Mouse (Mus musculus) C2C12 (cell line): ENCODE measurements at regions not wholly inside any gene's neighbourhood (a gene's known extent, or its start where the extent isn't known, plus 50 kb on each side); places are given as distances from the start of the nearest gene placed in this dataset.

Experiments
- H3K27me3 ChIP-seq: one replicate; pipeline ENCODE4 v1.6.1; 2011; ENCODE audit not compliant: control insufficient read depth, insufficient read depth, insufficient read length
- H3K36me3 ChIP-seq: one replicate; pipeline ENCODE4 v1.6.1; 2011; ENCODE audit not compliant: control insufficient read depth, insufficient read depth
- H3K4me3 ChIP-seq: one replicate; pipeline ENCODE4 v1.5.1; 2011; ENCODE audit warnings: mild to moderate bottlenecking, control low read depth; ENCODE audit not compliant: poor library complexity, insufficient read depth, severe bottlenecking
- H3K79me2 ChIP-seq: one replicate; pipeline ENCODE4 v1.6.1; 2011; ENCODE audit not compliant: control insufficient read depth, insufficient read depth
- H3K79me3 ChIP-seq: one replicate; pipeline ENCODE4 v1.6.1; 2011; ENCODE audit warnings: low read depth, control low read depth
- H3ac ChIP-seq: one replicate; pipeline ENCODE3; 2011; ENCODE audit warnings: low read depth; ENCODE audit not compliant: control insufficient read depth, insufficient read length
- CEBPB ChIP-seq: IDR thresholded peaks from one replicate; pipeline ENCODE4 v1.6.1; 2011; ENCODE audit warnings: low read depth, mild to moderate bottlenecking, control low read depth, moderate library complexity
- CTCF ChIP-seq: IDR thresholded peaks from one replicate; pipeline ENCODE4 v1.5.1; 2011; ENCODE audit not compliant: control insufficient read depth, insufficient read depth, insufficient read length
- FOSL1 ChIP-seq: IDR thresholded peaks from one replicate; pipeline ENCODE4 v1.8.0; 2011; ENCODE audit warnings: mild to moderate bottlenecking, low read length; ENCODE audit not compliant: poor library complexity, insufficient read depth, severe bottlenecking
- MAX ChIP-seq: IDR thresholded peaks from one replicate; pipeline ENCODE4 v1.6.1; 2011; ENCODE audit warnings: mild to moderate bottlenecking, control low read depth
- MYOD1 ChIP-seq: IDR thresholded peaks from one replicate; pipeline ENCODE4 v1.6.1; 2011; ENCODE audit warnings: low read depth; ENCODE audit not compliant: control insufficient read depth, insufficient read length
- MYOG ChIP-seq: IDR thresholded peaks from one replicate; pipeline ENCODE4 v1.6.1; 2011; ENCODE audit not compliant: control insufficient read depth, insufficient read length; ENCODE audit errors: extremely low read depth
- USF1 ChIP-seq: IDR thresholded peaks from one replicate; pipeline ENCODE4 v1.6.1; 2011; ENCODE audit warnings: low read depth, mild to moderate bottlenecking, control low read depth, moderate library complexity

- H3K79me2 ChIP-seq, result no peaks in the 10 kb centered on the region
- H3K27me3 ChIP-seq, result peaks cover 3% of the 10 kb centered on the region
- H3K36me3 ChIP-seq, result no peaks in the 10 kb centered on the region
- no peaks in the 10 kb centered on the region for H3K79me3 ChIP-seq
- no peak for TF ChIP-seq CTCF
- H3K4me3 ChIP-seq, result no peak overlapping the region
- H3ac ChIP-seq, result no peak overlapping the region
These were observed 311.8 kb downstream of the Icos start for GRCm38 (mm10) chr1:61289552-61289951.

- Histone ChIP-seq H3K27me3 (peaks cover 3% of the 10 kb centered on the region), H3K36me3 (no peaks in the 10 kb centered on the region), H3K4me3 (no peak overlapping the region), H3ac (no peak overlapping the region), H3K79me3 (no peaks in the 10 kb centered on the region), H3K79me2 (no peaks in the 10 kb centered on the region)
- TF ChIP-seq USF1 (no peak), CEBPB (no peak), MYOG (no peak), FOSL1 (no peak), MAX (no peak), CTCF (no peak), MYOD1 (no peak)
These were observed 315.4 kb downstream of the Icos start for GRCm38 (mm10) chr1:61293106-61293505.

GRCm38 (mm10) chr1:61295219-61295618 is 317.5 kb downstream of the Icos start:
- Histone ChIP-seq H3K36me3 (no peaks in the 10 kb centered on the region), H3K4me3 (no peak overlapping the region), H3K79me3 (no peaks in the 10 kb centered on the region), H3K79me2 (no peaks in the 10 kb centered on the region), H3K27me3 (peaks cover 6% of the 10 kb centered on the region), H3ac (no peak overlapping the region)
- no peak for TF ChIP-seq CEBPB
- no peak for TF ChIP-seq MYOD1
- TF ChIP-seq FOSL1, result no peak
- no peak for TF ChIP-seq CTCF
- TF ChIP-seq USF1, result no peak
- TF ChIP-seq MYOG, result no peak
- no peak for TF ChIP-seq MAX

- no peaks in the 10 kb centered on the region for H3K36me3 ChIP-seq
- TF ChIP-seq USF1, result no peak
- TF ChIP-seq CEBPB, result no peak
- no peak for TF ChIP-seq MYOD1
- no peak for TF ChIP-seq MAX
- no peak for TF ChIP-seq MYOG
- no peak for TF ChIP-seq CTCF
- no peak for TF ChIP-seq FOSL1
- no peaks in the 10 kb centered on the region for H3K79me3 ChIP-seq
- no peaks in the 10 kb centered on the region for H3K79me2 ChIP-seq
- peaks cover 19% of the 10 kb centered on the region for H3K27me3 ChIP-seq
- no peak overlapping the region for H3ac ChIP-seq
- H3K4me3 ChIP-seq, result no peak overlapping the region
These were observed 319.1 kb downstream of the Icos start for GRCm38 (mm10) chr1:61296831-61297230.

- Histone ChIP-seq H3K36me3 (no peaks in the 10 kb centered on the region), H3K27me3 (peaks cover 19% of the 10 kb centered on the region), H3K4me3 (no peak overlapping the region), H3ac (no peak overlapping the region), H3K79me3 (no peaks in the 10 kb centered on the region), H3K79me2 (no peaks in the 10 kb centered on the region)
- TF ChIP-seq USF1 (no peak), MAX (no peak), CTCF (no peak), CEBPB (no peak), MYOD1 (no peak)
These were observed 319.6 kb downstream of the Icos start for GRCm38 (mm10) chr1:61297361-61297760.

- Histone ChIP-seq H3K79me3 (no peaks in the 10 kb centered on the region), H3ac (no peak overlapping the region), H3K27me3 (peaks cover 19% of the 10 kb centered on the region), H3K79me2 (no peaks in the 10 kb centered on the region), H3K36me3 (no peaks in the 10 kb centered on the region), H3K4me3 (no peak overlapping the region)
- TF ChIP-seq MYOD1 (no peak), MAX (no peak), MYOG (no peak), FOSL1 (no peak), CEBPB (no peak), CTCF (no peak), USF1 (no peak)
These were observed 320.3 kb downstream of the Icos start for GRCm38 (mm10) chr1:61298064-61298463.

GRCm38 (mm10) chr1:61298779-61299178 is 321.1 kb downstream of the Icos start:
- Histone ChIP-seq H3ac (no peak overlapping the region), H3K36me3 (no peaks in the 10 kb centered on the region), H3K79me3 (no peaks in the 10 kb centered on the region), H3K79me2 (no peaks in the 10 kb centered on the region), H3K4me3 (no peak overlapping the region), H3K27me3 (peaks cover 19% of the 10 kb centered on the region)
- TF ChIP-seq FOSL1 (no peak), USF1 (no peak), MYOG (no peak), MYOD1 (no peak), CEBPB (no peak), MAX (no peak), CTCF (no peak)
